ENCODE assay signal across 9 mouse cellular contexts in the genomic region with DNA sequence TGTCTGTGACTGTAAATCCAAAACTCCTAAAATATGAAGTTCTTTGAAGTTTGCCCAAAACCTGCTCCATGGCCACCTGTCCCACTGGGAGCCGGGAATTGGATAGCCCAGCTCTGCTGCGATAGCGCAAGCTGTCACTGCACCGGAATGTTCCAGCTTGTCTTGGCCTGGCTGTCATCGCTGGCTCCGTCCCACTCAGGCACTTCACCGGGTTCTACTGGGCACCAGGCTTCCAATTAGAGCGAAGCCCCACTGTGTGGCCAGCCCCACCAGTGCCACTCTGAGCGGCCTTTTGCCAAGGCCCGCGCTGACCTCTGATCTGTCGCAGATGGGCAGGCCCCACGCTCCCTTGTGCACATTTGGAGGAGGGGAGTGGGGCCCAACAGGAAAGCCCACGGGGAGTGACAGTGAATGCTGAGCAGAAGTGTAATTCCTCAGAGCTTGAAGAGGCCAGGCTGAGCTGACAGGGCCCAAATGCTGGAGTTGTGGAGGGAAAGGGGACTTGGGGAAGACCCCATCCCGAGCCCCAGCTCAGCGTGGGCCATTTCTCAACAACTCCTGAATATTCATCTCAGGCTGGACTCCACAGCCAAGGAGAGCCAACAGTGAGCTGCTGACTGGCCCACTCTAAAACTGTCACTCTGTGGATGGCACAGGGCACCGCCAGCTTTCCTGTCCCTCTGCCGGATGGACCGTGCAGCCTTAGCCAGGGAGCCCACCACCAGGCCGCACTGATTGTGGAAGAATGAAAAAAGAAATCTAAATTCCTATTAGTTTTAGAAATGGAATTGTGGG.
A peak's percentile ranks its signal among the peaks of the same experiment; 100 is the strongest.
DNase-seq lines count a peak whose midpoint lies in the region; ATAC-seq and TF ChIP-seq lines count a peak whose summit lies in the region.
"Had no signal": no experiment of that assay in that cellular context is flagged by ENCODE, and none has a peak within 500 bp of the region (broad histone marks: within the 10 kb centered on the region; RNA-seq: fewer than 3 reads in every experiment).

No protein-coding gene starts in this region.

- no peak overlapping the region for H3K4me3 ChIP-seq in lung, embryonic 15.5 days
- H3K4me3 ChIP-seq in lung, adult 2 months (replicated peaks; ENCODE audit: extremely low read depth, low read depth, low read length): no peak overlapping the region
- H3K4me3 ChIP-seq in forebrain, embryonic 16.5 days (replicated peaks; ENCODE audit: low read length): no peak overlapping the region
- H3K4me3 ChIP-seq in heart, embryonic 16.5 days (ENCODE audit: low read length): no peak overlapping the region
- H3K4me3 ChIP-seq: midbrain, embryonic 12.5 days had no signal

- H3K9ac ChIP-seq in lung, embryonic 15.5 days: no peak overlapping the region
- no peak overlapping the region for H3K9ac ChIP-seq in forebrain, embryonic 16.5 days (replicated peaks; ENCODE audit: low read depth, low read length)
- no peak overlapping the region for H3K9ac ChIP-seq in heart, embryonic 16.5 days (ENCODE audit: low read length)
- H3K9ac ChIP-seq: midbrain, embryonic 12.5 days had no signal

- no peak for DNase-seq in lung, adult 2 months
- DNase-seq in left cerebral cortex, postnatal 10 days (ENCODE audit: extremely low spot score in 1 of 2, low spot score in 2 of 2): peak; percentile 57 to 64
- no peak for DNase-seq in ovary, postnatal 10 days (ENCODE audit: low spot score)
- no peak for DNase-seq in spleen, postnatal 10 days (ENCODE audit: low spot score in 2 of 2)
- DNase-seq in urinary bladder, postnatal 36 days (ENCODE audit: low spot score in 2 of 2): no peak

- H3K36me3 ChIP-seq in lung, embryonic 15.5 days: no peaks in the 10 kb centered on the region; the same call in 1 of the 2 replicates
- no peaks in the 10 kb centered on the region for H3K36me3 ChIP-seq in forebrain, embryonic 16.5 days (ENCODE audit: control insufficient read depth, insufficient read depth)
- peaks cover 9% of the 10 kb centered on the region for H3K36me3 ChIP-seq in heart, embryonic 16.5 days (ENCODE audit: control insufficient read depth, insufficient read depth)

- 78% methylated on average over 20 of the region's 20 CpGs for WGBS in lung, embryonic 15.5 days
- 82% methylated on average over 20 of the region's 20 CpGs for WGBS in lung, adult 2 months
- 69% methylated on average over 20 of the region's 20 CpGs for WGBS in forebrain, embryonic 16.5 days
- 61% methylated on average over 20 of the region's 20 CpGs for WGBS in heart, embryonic 16.5 days

- peaks cover 36% of the 10 kb centered on the region for H3K4me1 ChIP-seq in lung, embryonic 15.5 days
- peaks cover 8% of the 10 kb centered on the region; the same call in 1 of the 2 replicates for H3K4me1 ChIP-seq in lung, adult 2 months (ENCODE audit: control insufficient read depth, insufficient read depth, low read length)
- peaks cover 39% of the 10 kb centered on the region for H3K4me1 ChIP-seq in forebrain, embryonic 16.5 days (replicated peaks; ENCODE audit: control insufficient read depth, insufficient read depth, low read length)
- H3K4me1 ChIP-seq in heart, embryonic 16.5 days (ENCODE audit: control insufficient read depth, insufficient read depth, low read length): peaks cover 27% of the 10 kb centered on the region

- intact Hi-C loops in left cerebral cortex, postnatal 10 days (cut with DNase I): no loop called here

- H3K27ac ChIP-seq in lung, embryonic 15.5 days: peak overlapping the region; percentile 29; the same call in 1 of the 2 replicates
- peak overlapping the region; percentile 43 for H3K27ac ChIP-seq in forebrain, embryonic 16.5 days (ENCODE audit: low read length)
- H3K27ac ChIP-seq in heart, embryonic 16.5 days (ENCODE audit: low read length): peak overlapping the region; percentile 65
- H3K27ac ChIP-seq: midbrain, embryonic 12.5 days had no signal

- ATAC-seq in lung, embryonic 15.5 days (ENCODE audit: borderline replicate concordance, extremely low read depth, low FRiP score, low TSS enrichment): no peak
- ATAC-seq in forebrain, embryonic 16.5 days: peak; percentile 62
- ATAC-seq in heart, embryonic 16.5 days (replicated peaks; ENCODE audit: extremely low read depth, insufficient read depth, low FRiP score): peak; percentile 72

- TF ChIP-seq POLR2A in lung, adult 2 months (IDR thresholded peaks at IDR 0.05; ENCODE audit: borderline replicate concordance, extremely low read depth, low read depth, low read length): no peak

- no peaks in the 10 kb centered on the region; the same call in 1 of the 2 replicates for H3K9me3 ChIP-seq in lung, embryonic 15.5 days
- H3K9me3 ChIP-seq in forebrain, embryonic 16.5 days (ENCODE audit: control insufficient read depth, low read length): no peaks in the 10 kb centered on the region
- H3K9me3 ChIP-seq in heart, embryonic 16.5 days (replicated peaks; ENCODE audit: control insufficient read depth, low read length): peaks cover 5% of the 10 kb centered on the region

- TF ChIP-seq CTCF in lung, adult 2 months (IDR thresholded peaks at IDR 0.05; ENCODE audit: insufficient read depth, low read length): no peak

- H3K27me3 ChIP-seq in lung, embryonic 15.5 days: no peaks in the 10 kb centered on the region
- no peaks in the 10 kb centered on the region for H3K27me3 ChIP-seq in forebrain, embryonic 16.5 days (replicated peaks; ENCODE audit: control insufficient read depth, insufficient read depth, low read length)
- H3K27me3 ChIP-seq in heart, embryonic 16.5 days (ENCODE audit: control insufficient read depth, insufficient read depth, low read length): no peaks in the 10 kb centered on the region

- H3K4me2 ChIP-seq in lung, embryonic 15.5 days: no peak overlapping the region
- no peak overlapping the region for H3K4me2 ChIP-seq in forebrain, embryonic 16.5 days (ENCODE audit: low read length)
- 0 out of 2 replicates have a peak overlapping the region, but pooled peaks have one; percentile 12 for H3K4me2 ChIP-seq in heart, embryonic 16.5 days (ENCODE audit: low read depth, low read length)
- H3K4me2 ChIP-seq: midbrain, embryonic 12.5 days had no signal

Comparison
In these comparisons a context has a peak if more than half of its experiments do, and no peak if none do; other contexts are left out.
1. DNase-seq: peak in left cerebral cortex, postnatal 10 days (2 of 2); none in lung, adult 2 months (single experiment), ovary, postnatal 10 days (single experiment), spleen, postnatal 10 days (0 of 2) and urinary bladder, postnatal 36 days (0 of 2).
2. Peak in every context shown above with its lines, with median percentiles within 50 percentile points of each other: H3K27ac ChIP-seq.